Mouse (Mus musculus): ENCODE measurements around the gene Prom1.

DNA sequence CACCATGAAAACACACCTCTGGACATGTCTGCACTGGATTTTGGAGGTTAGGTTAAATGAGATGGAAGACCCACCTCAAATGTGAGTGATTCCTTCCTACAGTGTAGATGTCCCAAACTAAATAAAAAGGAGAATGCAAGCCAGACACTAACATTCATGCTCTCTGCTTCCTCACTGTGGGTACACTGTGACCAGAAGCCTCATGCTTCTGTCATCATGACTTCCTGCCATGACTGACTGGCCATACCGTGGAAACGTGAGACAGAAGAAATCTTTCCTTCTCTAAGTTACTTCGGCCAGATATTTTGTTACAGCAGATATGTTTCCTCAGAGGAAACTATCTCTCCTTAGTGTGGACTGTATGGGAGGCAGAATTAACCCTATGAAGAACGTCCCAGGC is 105.7 kb downstream of the Prom1 start:
- no peak for TF ChIP-seq CTCF (IDR thresholded peaks at IDR 0.05; ENCODE audit: borderline replicate concordance, insufficient read depth, low read length)
- TF ChIP-seq POLR2A (IDR thresholded peaks at IDR 0.05; ENCODE audit: low read depth, low read length) = no peak
